Mouse (Mus musculus) heart, adult 2 months (tissue): ENCODE results near the gene Golga2. TPM values are rescaled to one million over a fixed set of nuclear protein-coding genes. Genes with fewer than 3 reads are reported as not detected.

Experiments used
- DNase-seq, 2 experiments: peaks; one replicate each; pipeline ENCODE4 v3.0.0; 2021
- H3K27ac ChIP-seq: fragments of 200-600 bp; 2 replicates; pipeline ENCODE4 v1.8.1; 2022
- H3K27me3 ChIP-seq: fragments of 200-500 bp; 2 replicates; pipeline ENCODE4 v1.6.1; 2012; ENCODE audit warnings: mild to moderate bottlenecking, low read length, inconsistent platforms, mixed read lengths; ENCODE audit not compliant: control insufficient read depth, insufficient read depth
- H3K36me3 ChIP-seq: fragments of 200-500 bp; 2 replicates; pipeline ENCODE4 v1.6.1; 2012; ENCODE audit warnings: low read length, inconsistent platforms; ENCODE audit not compliant: control insufficient read depth, insufficient read depth
- H3K4me1 ChIP-seq: fragments of 200-500 bp; 2 replicates; pipeline ENCODE4 v1.6.1; 2011; ENCODE audit warnings: low read length; ENCODE audit not compliant: control insufficient read depth, insufficient read depth
- H3K4me3 ChIP-seq: fragments of 200-600 bp; 2 replicates; pipeline ENCODE4 v1.8.1; 2022
- H3K79me2 ChIP-seq: fragments of 200-500 bp; replicated peaks from 2 replicates; pipeline ENCODE4 v1.6.1; 2012; ENCODE audit warnings: mild to moderate bottlenecking, inconsistent platforms, low read length, moderate library complexity, mixed read lengths; ENCODE audit not compliant: control insufficient read depth, insufficient read depth
- H3K9ac ChIP-seq: fragments of 200-500 bp; 2 replicates; pipeline ENCODE4 v1.6.1; 2012; ENCODE audit warnings: low read depth, mild to moderate bottlenecking, control low read depth, inconsistent platforms, low read length, mixed read lengths
- CTCF ChIP-seq: fragments of 200-600 bp; IDR thresholded peaks from 2 replicates; pipeline ENCODE4 v1.8.1; 2022; ENCODE audit warnings: antibody characterized with exemption, mild to moderate bottlenecking, moderate library complexity
- EP300 ChIP-seq: fragments of 200-500 bp; IDR thresholded peaks from 2 replicates; pipeline ENCODE4 v1.6.1; 2011; ENCODE audit warnings: low read depth, low read length, control low read depth; ENCODE audit not compliant: insufficient read depth
- POLR2A ChIP-seq: fragments of 200-500 bp; IDR thresholded peaks from 2 replicates; pipeline ENCODE4 v1.6.1; 2011; ENCODE audit warnings: mild to moderate bottlenecking, low read depth, low read length, control low read depth; ENCODE audit not compliant: insufficient read depth
- WGBS: fragments of 180-500 bp; shearing (Covaris S2); methylation state at CpG from one replicate; pipeline ENCODE4 v1.1.7; 2018; 5-methylcytosine and 5-hydroxymethylcytosine counted together
- intact Hi-C: fragments of 180-260 bp; cut with DNase I; formaldehyde crosslinking; loops from one replicate; pipeline ENCODE4 v1.15.1; 2025
- polyA plus RNA-seq: library from polyadenylated mRNA; depleted of rRNA; stranded (reverse); fragments of >200 nt; gene quantifications from 2 replicates; pipeline ENCODE4 v1.2.3, GENCODE M21; 2012
- total RNA-seq, 2 experiments: library from RNA; stranded (reverse); gene quantifications; 2 replicates each; pipeline ENCODE4 v1.2.3; 2021

Golga2 gene
- total and polyA plus RNA-seq, 3 experiments = 34.5 to 79.9 (median 69.8) TPM

DNA sequence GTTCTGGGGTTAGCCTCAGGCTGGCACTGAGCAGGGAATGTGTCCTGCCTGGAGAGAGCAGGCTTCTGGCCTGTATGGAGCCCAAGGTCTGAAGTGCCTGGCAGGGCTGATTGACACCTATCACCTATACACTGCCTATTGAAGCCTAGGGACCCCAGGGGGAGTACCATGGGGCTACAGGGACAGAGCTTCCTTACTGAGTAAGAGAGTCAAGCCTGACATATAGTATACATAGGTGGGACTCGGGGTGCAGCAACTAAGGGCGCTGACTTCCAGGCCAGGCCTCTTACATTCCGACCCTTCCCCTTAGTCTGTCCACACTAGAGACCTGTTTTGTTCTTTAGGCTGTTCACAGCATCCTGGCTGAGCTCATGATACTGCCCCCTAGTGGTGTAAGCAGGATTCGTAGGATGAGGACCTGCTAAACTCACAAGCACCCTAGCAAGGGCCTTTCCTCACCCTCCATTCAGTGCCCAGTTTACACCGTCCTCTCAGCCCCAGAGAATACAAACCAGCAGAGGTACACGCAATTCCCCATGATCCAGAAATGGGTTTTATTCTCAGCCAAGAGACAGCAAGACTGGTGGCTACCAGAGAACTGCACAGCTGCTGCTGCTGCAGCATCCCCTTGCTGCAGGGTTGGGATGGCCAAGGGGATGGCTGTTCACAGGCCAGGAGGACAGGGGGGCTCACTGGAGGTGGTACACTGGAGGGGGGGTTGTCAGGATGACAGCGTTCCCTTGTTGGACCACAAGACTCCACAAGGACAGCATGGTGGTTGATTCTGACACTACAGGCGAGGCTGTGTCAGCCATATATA, 21.0 kb downstream of the Golga2 start:
- Histone ChIP-seq H3K4me1 (peaks cover 2% of the 10 kb centered on the region; the same call in 1 of the 2 replicates), H3K4me3 (no peak overlapping the region), H3K9ac (no peak overlapping the region), H3K36me3 (no peaks in the 10 kb centered on the region), H3K79me2 (no peaks in the 10 kb centered on the region), H3K27me3 (no peaks in the 10 kb centered on the region), H3K27ac (no peak overlapping the region)
- TF ChIP-seq POLR2A (no peak), EP300 (no peak), CTCF (peak; percentile 91)
- 59% methylated on average over 8 of the region's 8 CpGs for WGBS
- intact Hi-C loops = no loop called here
- peak in 1 of 2 experiments; percentile 49 for DNase-seq

DNA sequence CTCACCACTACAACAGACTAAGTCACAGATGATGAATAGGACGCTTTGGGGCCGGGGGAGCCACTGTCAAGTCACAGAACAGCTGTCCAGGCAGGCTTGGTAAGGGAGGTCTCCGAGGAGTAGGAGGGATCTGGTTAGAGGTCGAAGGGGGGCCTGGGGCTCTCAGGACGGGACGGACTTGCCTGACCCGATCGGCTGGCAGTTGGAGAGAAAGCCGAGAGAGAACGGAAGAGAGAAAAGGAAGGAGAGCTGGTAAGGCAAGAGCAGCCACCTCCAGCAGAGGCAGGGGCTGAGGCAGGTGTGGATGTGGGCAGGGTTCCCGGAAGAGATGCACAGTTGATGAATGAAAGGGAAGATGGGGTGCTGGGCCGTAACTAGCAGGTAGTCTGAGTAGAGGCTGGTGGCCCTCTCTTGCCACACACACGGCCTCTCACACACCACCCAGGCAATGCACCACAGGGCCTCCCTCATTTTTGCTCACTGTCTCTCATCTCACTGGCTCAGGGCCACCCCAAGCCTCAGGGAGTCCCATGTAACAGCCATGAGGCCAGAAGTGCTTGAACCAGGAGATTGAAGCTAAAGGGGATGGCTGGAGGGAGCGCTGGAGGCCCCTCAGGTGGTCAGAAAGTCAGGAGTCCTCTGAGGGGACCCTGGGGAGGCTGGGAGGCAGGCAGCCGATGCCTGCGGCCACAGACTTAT, 21.8 kb downstream of the Golga2 start:
- Histone ChIP-seq H3K79me2 (no peaks in the 10 kb centered on the region), H3K9ac (no peak overlapping the region), H3K4me1 (peaks cover 2% of the 10 kb centered on the region; the same call in 1 of the 2 replicates), H3K36me3 (no peaks in the 10 kb centered on the region), H3K4me3 (no peak overlapping the region), H3K27me3 (no peaks in the 10 kb centered on the region), H3K27ac (no peak overlapping the region)
- intact Hi-C loops = no loop called here
- 90% methylated on average over 16 of the region's 16 CpGs for WGBS
- TF ChIP-seq POLR2A (no peak), CTCF (no peak), EP300 (no peak)
- DNase-seq = no peak

DNA sequence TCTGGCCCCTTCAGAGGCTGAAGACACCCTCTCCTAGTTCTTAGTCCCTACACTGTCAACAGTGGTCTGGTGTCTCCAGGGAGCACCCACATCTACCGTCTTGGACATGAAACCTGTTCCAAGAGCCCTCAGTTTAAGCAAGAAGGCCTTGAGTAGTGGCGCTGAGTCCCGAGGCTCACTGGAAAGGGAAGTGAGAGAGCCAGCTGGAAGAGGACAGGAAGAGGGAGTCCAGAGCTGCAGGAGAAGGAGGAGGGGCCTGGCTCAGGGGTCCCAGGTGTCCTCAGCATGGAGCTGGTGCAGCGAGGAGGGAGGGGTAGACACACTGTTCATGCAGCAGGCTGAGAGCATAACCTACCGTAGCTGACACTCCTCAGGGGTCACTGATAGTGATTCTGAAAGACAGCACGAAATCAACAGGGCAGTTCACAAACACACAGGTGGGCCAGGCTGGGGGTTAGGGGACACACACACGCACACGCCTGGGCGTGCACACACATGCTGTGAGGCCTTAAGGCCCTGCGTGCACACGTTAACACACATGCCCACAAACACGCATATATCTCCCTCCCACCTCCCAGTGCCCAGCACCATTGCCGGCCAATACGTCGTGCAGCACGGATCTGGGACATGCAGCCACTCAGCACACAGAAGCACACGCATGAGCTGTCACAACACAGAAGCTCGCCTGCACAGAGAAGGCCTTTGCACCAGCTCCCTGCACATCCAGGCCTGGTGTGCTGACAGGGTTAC, 23.1 kb downstream of the Golga2 start:
- Histone ChIP-seq H3K4me3 (no peak overlapping the region), H3K9ac (no peak overlapping the region), H3K4me1 (peaks cover 2% of the 10 kb centered on the region; the same call in 1 of the 2 replicates), H3K79me2 (no peaks in the 10 kb centered on the region), H3K27ac (no peak overlapping the region), H3K36me3 (no peaks in the 10 kb centered on the region), H3K27me3 (no peaks in the 10 kb centered on the region)
- DNase-seq = peak in 1 of 2 experiments; percentile 18
- TF ChIP-seq POLR2A (no peak), CTCF (no peak), EP300 (no peak)
- intact Hi-C loops = no loop called here
- 81% methylated on average over 18 of the region's 18 CpGs for WGBS

DNA sequence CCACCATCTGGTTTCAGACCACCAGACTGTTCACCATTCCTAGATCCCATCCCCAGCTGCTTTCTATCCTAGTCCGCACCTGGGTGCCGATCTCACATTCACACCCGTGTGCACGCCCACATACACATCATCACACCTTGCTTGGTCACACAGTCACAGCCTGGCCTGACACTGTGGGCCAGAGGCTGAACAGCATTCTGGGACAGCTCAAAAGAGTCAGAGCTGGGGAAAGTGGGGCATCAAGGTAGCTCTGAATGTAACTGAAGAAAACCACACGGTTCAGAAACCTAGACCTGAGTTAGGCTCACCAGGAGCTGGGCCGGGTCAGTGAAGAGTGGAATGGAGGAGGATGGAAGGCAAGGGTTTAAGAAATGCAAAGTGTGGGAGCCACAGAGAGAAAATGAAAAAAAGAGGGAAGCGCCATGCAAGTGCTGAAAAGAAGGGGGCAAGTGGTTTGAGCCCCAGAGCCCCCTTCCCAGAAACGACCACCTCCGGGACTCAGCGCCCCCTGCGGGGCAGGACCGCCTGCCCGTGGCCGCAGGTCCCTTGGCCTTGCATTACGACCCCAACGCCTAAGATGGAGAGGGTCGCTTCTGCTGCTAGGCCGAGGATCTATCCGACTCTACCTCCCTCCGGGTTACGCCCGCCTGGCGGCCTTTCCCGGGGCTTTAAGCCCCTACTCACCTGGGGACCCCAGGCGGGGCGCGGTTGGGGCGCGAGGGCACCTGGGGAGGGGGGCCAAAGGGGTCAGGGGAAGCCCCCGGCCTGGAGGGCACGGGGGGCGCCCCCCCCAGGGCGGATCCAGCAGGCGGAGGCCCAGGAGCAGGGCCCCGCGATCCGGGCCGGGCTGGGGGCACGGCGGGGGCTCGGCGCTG, 24.5 kb downstream of the Golga2 start:
- Histone ChIP-seq H3K4me3 (peak overlapping the region; percentile 53), H3K27ac (no peak overlapping the region), H3K27me3 (no peaks in the 10 kb centered on the region), H3K79me2 (no peaks in the 10 kb centered on the region), H3K36me3 (no peaks in the 10 kb centered on the region), H3K9ac (0 out of 2 replicates have a peak overlapping the region, but pooled peaks have one; percentile 5), H3K4me1 (peaks cover 2% of the 10 kb centered on the region; the same call in 1 of the 2 replicates)
- DNase-seq = no peak
- TF ChIP-seq POLR2A = no peak
- no peak for TF ChIP-seq EP300
- 0 out of 2 replicates have a peak, but pooled peaks have one; percentile 14 for TF ChIP-seq CTCF
- intact Hi-C loops = no loop called here
- WGBS = 16% methylated on average over 32 of the region's 42 CpGs
